Mouse (Mus musculus): ENCODE measurements around the gene Ica1l.

DNA sequence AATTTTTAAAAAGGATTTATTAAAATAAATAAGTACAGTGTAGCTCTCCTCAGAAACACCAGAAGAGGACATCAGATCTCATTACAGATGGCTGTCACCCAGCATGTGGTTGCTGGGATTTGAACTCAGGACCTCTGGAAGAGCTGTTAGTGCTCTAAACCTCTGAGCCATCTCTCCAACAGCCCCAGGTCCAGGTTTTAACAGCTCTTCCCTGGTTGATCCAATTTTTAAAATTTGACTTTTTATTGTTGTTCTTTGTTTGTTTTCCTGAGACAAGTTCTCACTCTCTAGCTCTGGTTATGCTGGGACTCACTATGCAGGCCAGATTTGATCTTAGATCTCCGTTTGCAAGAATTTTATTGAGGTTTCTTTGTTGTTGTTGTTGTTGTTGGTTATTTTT is 1.6 kb upstream of the Ica1l start:
- TF ChIP-seq POLR2A (IDR thresholded peaks at IDR 0.05; ENCODE audit: extremely low read depth, insufficient read depth, low read length): no peak
- TF ChIP-seq CTCF (IDR thresholded peaks at IDR 0.05; ENCODE audit: low read depth, low read length): no peak

All from liver, adult 2 months (tissue).